Mouse (Mus musculus): ENCODE results near the gene Chek2.

- TF ChIP-seq KAT2A (IDR thresholded peaks at IDR 0.05; ENCODE audit: insufficient replicate concordance, low read length) (no peak), ZC3H11A (IDR thresholded peaks at IDR 0.05; ENCODE audit: low read depth, low read length) (no peak), CTCF (conservative IDR thresholded peaks at IDR 0.05 in 1 of 2, IDR thresholded peaks at IDR 0.05 in 1 of 2; ENCODE audit: low read depth in 2 of 2, low read length in 2 of 2) (no peak), SMC3 (IDR thresholded peaks at IDR 0.05; ENCODE audit: low read depth, low read length) (no peak), ZNF384 (IDR thresholded peaks at IDR 0.05; ENCODE audit: low read depth, low read length) (no peak), MAFK (IDR thresholded peaks at IDR 0.05; ENCODE audit: insufficient replicate concordance, low read length) (no peak)
Observed at GRCm38 (mm10) chr5:110890561-110890960, 50.8 kb downstream of the Chek2 start.

All from CH12.LX (cell line).